Comparison of ENCODE assay signal across 10 mouse cellular contexts in the genomic region with DNA sequence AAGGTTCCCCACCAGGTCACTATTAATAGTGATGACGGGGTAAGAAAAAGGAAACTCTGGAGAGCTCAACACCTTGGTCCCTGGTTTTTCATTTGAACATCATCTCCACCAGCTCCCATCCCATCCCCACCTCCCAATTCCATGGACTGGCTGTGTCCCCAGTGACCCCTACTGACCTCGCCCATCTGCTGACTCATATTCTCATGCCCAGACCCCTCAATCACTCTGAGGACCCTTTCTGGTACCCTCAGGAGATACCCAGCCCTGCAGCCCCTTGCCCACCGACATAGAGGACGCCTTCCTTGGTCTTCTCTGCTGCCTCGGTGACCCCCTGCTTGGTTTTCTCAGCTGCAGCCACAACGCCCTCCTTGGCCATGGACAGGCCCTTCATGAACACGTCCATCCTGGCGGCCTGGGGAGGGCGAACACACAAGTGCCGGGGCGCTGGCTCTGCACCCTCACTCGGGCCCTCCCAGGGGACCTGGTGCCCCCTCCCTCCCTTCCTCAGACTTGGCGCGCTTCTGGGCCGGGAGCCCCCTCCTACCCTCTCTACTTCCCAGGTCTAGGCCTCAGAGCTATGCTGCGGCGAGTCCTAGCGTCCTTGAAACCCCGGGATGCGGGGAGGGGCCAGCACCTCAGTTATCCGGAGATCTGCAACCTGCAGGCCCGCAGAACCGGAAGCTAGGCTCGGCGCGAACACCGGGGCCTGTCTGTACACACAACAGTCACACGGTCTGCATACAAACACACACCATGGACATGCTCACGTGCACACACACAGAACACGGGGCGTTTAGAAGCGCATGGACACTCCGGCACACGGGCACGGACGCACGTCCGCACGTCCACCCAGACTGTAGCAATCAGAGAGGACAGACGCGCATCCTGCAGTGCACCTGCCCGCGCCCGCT. TPM values are rescaled to one million over a fixed set of nuclear protein-coding genes. Genes with fewer than 3 reads are reported as not detected.
DNase-seq lines count a peak whose midpoint lies in the region; ATAC-seq lines count a peak whose summit lies in the region.
"Had no signal": no experiment of that assay in that cellular context is flagged by ENCODE, and none has a peak within 500 bp of the region (broad histone marks: within the 10 kb centered on the region; RNA-seq: fewer than 3 reads in every experiment).

No protein-coding gene starts in this region.

- H3K9ac ChIP-seq in hindbrain, embryonic 12.5 days, result peak overlapping the region; percentile 60
- peak overlapping the region; percentile 67 for H3K9ac ChIP-seq in midbrain, embryonic 15.5 days

- peak; percentile 59 for ATAC-seq in hindbrain, embryonic 12.5 days (ENCODE audit: low FRiP score)
- ATAC-seq in midbrain, embryonic 15.5 days (replicated peaks), result peak; percentile 69

- DNase-seq in embryo, embryonic 9.5 days (ENCODE audit: extremely low spot score), result peak; percentile 6
- no peak for DNase-seq in embryo, embryonic 10.5 days (ENCODE audit: low spot score)
- peak; percentile 58 for DNase-seq in right cerebral cortex, postnatal 25 days
- no peak for DNase-seq in right cerebral cortex, adult 18-20 months
- no peak for DNase-seq in lung, postnatal 10 days
- DNase-seq in layer of hippocampus, adult 9-11 months, result no peak

- H3K4me1 ChIP-seq in hindbrain, embryonic 12.5 days, result peaks cover 15% of the 10 kb centered on the region
- peaks cover 26% of the 10 kb centered on the region for H3K4me1 ChIP-seq in midbrain, embryonic 15.5 days

- H3K36me3 ChIP-seq in hindbrain, embryonic 12.5 days, result no peaks in the 10 kb centered on the region
- H3K36me3 ChIP-seq in midbrain, embryonic 15.5 days (replicated peaks), result no peaks in the 10 kb centered on the region

- WGBS in hindbrain, embryonic 12.5 days, result 4% methylated on average over 44 of the region's 44 CpGs
- WGBS in midbrain, embryonic 15.5 days, result 5% methylated on average over 43 of the region's 44 CpGs

- peak overlapping the region; percentile 46 for H3K4me3 ChIP-seq in hindbrain, embryonic 12.5 days
- peak overlapping the region; percentile 59 for H3K4me3 ChIP-seq in midbrain, embryonic 15.5 days

- H3K27me3 ChIP-seq in hindbrain, embryonic 12.5 days, result peaks cover 73% of the 10 kb centered on the region
- peaks cover 27% of the 10 kb centered on the region for H3K27me3 ChIP-seq in midbrain, embryonic 15.5 days (replicated peaks)

- H3K27ac ChIP-seq in hindbrain, embryonic 12.5 days, result no peak overlapping the region
- H3K27ac ChIP-seq in midbrain, embryonic 15.5 days, result peak overlapping the region; percentile 72

- H3K9me3 ChIP-seq in hindbrain, embryonic 12.5 days (replicated peaks), result no peaks in the 10 kb centered on the region
- no peaks in the 10 kb centered on the region for H3K9me3 ChIP-seq in midbrain, embryonic 15.5 days

- H3K4me2 ChIP-seq in hindbrain, embryonic 12.5 days (replicated peaks), result peak overlapping the region; percentile 81
- H3K4me2 ChIP-seq in midbrain, embryonic 15.5 days, result peak overlapping the region; percentile 57

RNA-seq across cellular contexts. Expression of gene Sncb, which starts 0.9 kb away (rescaled TPM):
- polyA plus RNA-seq in hindbrain, embryonic 12.5 days (2016; fragmentation: Nextera tagmentation; extraction: Ambion mirVana), result 2.5 and 2.9 TPM in 2 replicates
- 56.0 and 56.4 TPM in 2 replicates for polyA plus RNA-seq in midbrain, embryonic 15.5 days (2015; fragmentation: Nextera tagmentation; extraction: Ambion mirVana)
- polyA plus RNA-seq: C2C12 had no signal

RNA-seq across cellular contexts. Expression of gene Gprin1, which starts 15.9 kb away (rescaled TPM):
- polyA plus RNA-seq in hindbrain, embryonic 12.5 days (2016; fragmentation: Nextera tagmentation; extraction: Ambion mirVana), result 26.0 and 30.7 TPM in 2 replicates
- 26.0 and 32.7 TPM in 2 replicates for polyA plus RNA-seq in midbrain, embryonic 15.5 days (2015; fragmentation: Nextera tagmentation; extraction: Ambion mirVana)

RNA-seq across cellular contexts. Expression of gene Eif4e1b, which starts 18.3 kb away (rescaled TPM):
- polyA plus RNA-seq in hindbrain, embryonic 12.5 days (2016; fragmentation: Nextera tagmentation; extraction: Ambion mirVana), result not detected in 2 replicates
- polyA plus RNA-seq in midbrain, embryonic 15.5 days (2015; fragmentation: Nextera tagmentation; extraction: Ambion mirVana), result not detected in 2 replicates
- polyA plus RNA-seq: C2C12; frontal cortex, adult 2 months had no signal

RNA-seq across cellular contexts. Expression of gene Tspan17, which starts 23.6 kb away (rescaled TPM):
- polyA plus RNA-seq in hindbrain, embryonic 12.5 days (2016; fragmentation: Nextera tagmentation; extraction: Ambion mirVana), result 30.0 and 35.0 TPM in 2 replicates
- 49.3 and 54.0 TPM in 2 replicates for polyA plus RNA-seq in midbrain, embryonic 15.5 days (2015; fragmentation: Nextera tagmentation; extraction: Ambion mirVana)

Comparison
In these comparisons a context has a peak if more than half of its experiments do, and no peak if none do; other contexts are left out.
1. DNase-seq: peak in embryo, embryonic 9.5 days (single experiment) and right cerebral cortex, postnatal 25 days (single experiment); none in embryo, embryonic 10.5 days (single experiment), right cerebral cortex, adult 18-20 months (single experiment), lung, postnatal 10 days (single experiment) and layer of hippocampus, adult 9-11 months (single experiment).
2. RNA of gene Sncb, which starts 0.9 kb away (polyA plus RNA-seq): 56.0 to 56.4 TPM in midbrain, embryonic 15.5 days; 2.5 to 2.9 TPM in hindbrain, embryonic 12.5 days; every median in the first group is over 10 times any median in the second.